Mouse (Mus musculus) cerebellum, adult 2 months (tissue): ENCODE data around the gene Pfas.

ENCODE experiments used
- CTCF ChIP-seq: fragments of 200-500 bp; IDR thresholded peaks from 2 replicates; pipeline ENCODE4 v1.5.1; 2011; ENCODE audit warnings: low read depth, mild to moderate bottlenecking, control low read depth, low read length, moderate library complexity, borderline replicate concordance; ENCODE audit not compliant: insufficient read depth
- POLR2A ChIP-seq: fragments of 200-500 bp; IDR thresholded peaks from 2 replicates; pipeline ENCODE4 v1.6.1; 2011; ENCODE audit warnings: low read length, control low read depth, borderline replicate concordance; ENCODE audit not compliant: insufficient read depth

DNA sequence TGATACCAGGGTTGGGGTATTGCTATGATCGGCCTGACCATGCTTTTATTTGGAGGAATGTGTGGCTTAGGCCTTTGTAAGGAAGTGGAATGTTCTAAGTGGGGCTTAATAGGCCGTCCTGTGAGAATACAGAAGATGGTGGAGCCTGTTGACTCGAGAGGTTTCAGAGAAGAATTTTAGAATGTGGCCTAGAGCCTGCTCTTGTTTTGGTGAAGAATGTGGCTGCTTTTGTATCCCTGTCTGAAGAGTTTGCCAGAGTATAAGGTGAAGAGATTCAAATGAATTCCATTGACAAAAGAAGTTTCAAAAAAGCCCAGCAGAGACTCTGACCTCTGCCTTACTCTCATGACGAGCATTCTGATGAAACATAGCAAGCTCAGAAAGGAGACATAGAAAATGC, 43.5 kb upstream of the Pfas start:
- TF ChIP-seq POLR2A (no peak), CTCF (no peak)
